Mouse (Mus musculus): Measurements from ENCODE around the gene Rsbn1. TPM values are rescaled to one million over a fixed set of nuclear protein-coding genes. Genes with fewer than 3 reads are reported as not detected.

Gene Rsbn1
- polyA plus RNA-seq, 1 experiment from 2014 or later, result 15.1 TPM

Other genes with a start within 250 kb of the Rsbn1 start
- gene Olfml3, start 176.1 kb upstream of the Rsbn1 start, polyA plus RNA-seq (2016; fragmentation: Nextera tagmentation; extraction: Ambion mirVana), result 10.4 and 18.0 TPM in 2 replicates
- not detected in 2 replicates for gene Gm10964, start 174.8 kb upstream of the Rsbn1 start, polyA plus RNA-seq (2016; fragmentation: Nextera tagmentation; extraction: Ambion mirVana)
- gene Hipk1, start 122.6 kb upstream of the Rsbn1 start, polyA plus RNA-seq (2016; fragmentation: Nextera tagmentation; extraction: Ambion mirVana), result 8.7 and 10.6 TPM in 2 replicates
- 37.9 and 42.1 TPM in 2 replicates for gene Dclre1b, start 104.7 kb upstream of the Rsbn1 start, polyA plus RNA-seq (2016; fragmentation: Nextera tagmentation; extraction: Ambion mirVana)
- 21.4 and 23.6 TPM in 2 replicates for gene Ap4b1, start 104.6 kb upstream of the Rsbn1 start, polyA plus RNA-seq (2016; fragmentation: Nextera tagmentation; extraction: Ambion mirVana)
- gene Gm43064, start 104.5 kb upstream of the Rsbn1 start, polyA plus RNA-seq (2016; fragmentation: Nextera tagmentation; extraction: Ambion mirVana), result 0.18 and 0.26 TPM in 2 replicates
- gene Bcl2l15, start 81.5 kb upstream of the Rsbn1 start, polyA plus RNA-seq (2016; fragmentation: Nextera tagmentation; extraction: Ambion mirVana), result 0.11 and 0.15 TPM in 2 replicates
- gene Ptpn22, start 54.3 kb upstream of the Rsbn1 start, polyA plus RNA-seq (2016; fragmentation: Nextera tagmentation; extraction: Ambion mirVana), result 0.28 TPM in 1 of 2 replicates, not detected in the other
- 28.7 and 33.3 TPM in 2 replicates for gene Phtf1, start 54.0 kb downstream of the Rsbn1 start, polyA plus RNA-seq (2016; fragmentation: Nextera tagmentation; extraction: Ambion mirVana)